Mouse (Mus musculus) myocyte (in vitro differentiated cells): ENCODE results near the gene Psmd11. TPM values are rescaled to one million over a fixed set of nuclear protein-coding genes. Genes with fewer than 3 reads are reported as not detected.
"Not testable (repeated sequence)": the region's sequence is repeated elsewhere in the genome, so short reads cannot be mapped to it uniquely, and the experiment has no call there.

Experiments used
- H3K27me3 ChIP-seq: one replicate; pipeline ENCODE4 v1.6.1; 2011; ENCODE audit not compliant: control insufficient read depth, insufficient read depth, insufficient read length
- H3K36me3 ChIP-seq: one replicate; pipeline ENCODE4 v1.6.1; 2011; ENCODE audit not compliant: control insufficient read depth, insufficient read depth
- H3K4me2 ChIP-seq: one replicate; pipeline ENCODE4 v1.6.1; 2011; ENCODE audit warnings: low read depth, control low read depth
- H3K4me3 ChIP-seq: one replicate; pipeline ENCODE4 v1.5.1; 2011; ENCODE audit warnings: mild to moderate bottlenecking, control low read depth, moderate library complexity
- H3K79me2 ChIP-seq: one replicate; pipeline ENCODE4 v1.6.1; 2011; ENCODE audit not compliant: control insufficient read depth, insufficient read depth
- H3ac ChIP-seq: one replicate; pipeline ENCODE4 v1.6.1; 2011; ENCODE audit not compliant: control insufficient read depth, insufficient read length
- CEBPB ChIP-seq: IDR thresholded peaks from 2 replicates; pipeline ENCODE4 v1.6.1; 2011; ENCODE audit warnings: mild to moderate bottlenecking, moderate library complexity; ENCODE audit not compliant: poor library complexity, insufficient read depth, severe bottlenecking
- E2F4 ChIP-seq: IDR thresholded peaks from one replicate; pipeline ENCODE4 v1.6.1; 2011; ENCODE audit warnings: mild to moderate bottlenecking, control low read depth, moderate library complexity; ENCODE audit not compliant: insufficient read depth
- MAX ChIP-seq: IDR thresholded peaks from one replicate; pipeline ENCODE4 v1.6.1; 2011; ENCODE audit warnings: low read depth, mild to moderate bottlenecking, control low read depth
- MYOD1 ChIP-seq, 3 experiments: IDR thresholded peaks; one replicate each; pipeline ENCODE4 v1.6.1; 2011; ENCODE audit warnings: control low read depth in 2 of 3, low read depth in 2 of 3, mild to moderate bottlenecking in 2 of 3, moderate library complexity in 1 of 3; ENCODE audit not compliant: insufficient read length in 2 of 3, control insufficient read depth in 1 of 3
- MYOG ChIP-seq, 3 experiments: IDR thresholded peaks; one replicate each; pipeline ENCODE4 v1.6.1; 2011; ENCODE audit warnings: control low read depth in 2 of 3, low read depth in 2 of 3, mild to moderate bottlenecking in 2 of 3; ENCODE audit not compliant: insufficient read length in 2 of 3, control insufficient read depth in 1 of 3, insufficient read depth in 1 of 3
- POLR2A ChIP-seq: IDR thresholded peaks from one replicate; pipeline ENCODE4 v1.6.1; 2011; ENCODE audit warnings: low read depth, mild to moderate bottlenecking, control low read depth, moderate library complexity; ENCODE audit not compliant: insufficient read length
- POLR2AphosphoS2 ChIP-seq: IDR thresholded peaks from one replicate; pipeline ENCODE4 v1.6.1; 2011; ENCODE audit warnings: low read depth, control low read depth; ENCODE audit not compliant: insufficient read length
- REST ChIP-seq: IDR thresholded peaks from one replicate; pipeline ENCODE4 v1.6.1; 2011; ENCODE audit warnings: mild to moderate bottlenecking, control low read depth, moderate library complexity; ENCODE audit not compliant: insufficient read depth, insufficient read length
- SRF ChIP-seq: IDR thresholded peaks from one replicate; pipeline ENCODE4 v1.6.1; 2011; ENCODE audit warnings: low read depth; ENCODE audit not compliant: control insufficient read depth, insufficient read length
- TCF12 ChIP-seq: IDR thresholded peaks from one replicate; pipeline ENCODE4 v1.6.1; 2011; ENCODE audit warnings: mild to moderate bottlenecking, control low read depth; ENCODE audit not compliant: poor library complexity, insufficient read depth, severe bottlenecking
- TCF3 ChIP-seq: IDR thresholded peaks from one replicate; pipeline ENCODE4 v1.6.1; 2011; ENCODE audit warnings: low read depth, control low read depth; ENCODE audit not compliant: insufficient read length
- USF1 ChIP-seq: IDR thresholded peaks from one replicate; pipeline ENCODE4 v1.6.1; 2011; ENCODE audit warnings: low read depth, mild to moderate bottlenecking, control low read depth, moderate library complexity
- polyA plus RNA-seq: library from polyadenylated mRNA; unstranded; fragments of >200 nt; fragmentation: generic; extraction: Trizol; gene quantifications from one replicate; pipeline ENCODE4 v1.2.1, GENCODE M21; 2012; ENCODE audit warnings: missing spikeins

The Psmd11 gene
- polyA plus RNA-seq, 1 experiment = 74.9 TPM

DNA sequence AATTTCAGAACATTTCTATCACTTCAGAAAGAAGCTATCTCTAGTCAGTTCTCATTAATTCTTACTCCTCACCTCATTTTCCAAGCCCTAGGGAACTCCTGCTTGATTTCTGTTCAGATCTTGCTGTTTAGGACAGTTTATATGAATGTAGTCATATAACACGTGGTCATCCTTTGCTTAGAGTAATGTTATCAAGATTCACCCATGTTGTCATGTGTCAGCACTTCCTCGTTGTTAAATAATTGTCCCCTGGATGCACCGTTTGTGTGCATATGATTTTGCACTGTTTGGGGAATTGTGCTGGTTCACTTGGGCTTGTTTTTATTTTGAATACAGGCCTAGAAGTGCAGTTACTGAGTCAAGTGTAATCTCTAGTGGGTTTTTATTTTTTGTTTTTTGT is 23.8 kb downstream of the Psmd11 start:
- no peak for TF ChIP-seq CEBPB
- TF ChIP-seq MYOG (IDR thresholded peaks at IDR 0.05; ENCODE audit: control insufficient read depth in 1 of 3, insufficient read depth in 1 of 3, insufficient read length in 2 of 3, low read depth in 2 of 3) = no peak
- Histone ChIP-seq H3K27me3 (no peaks in the 10 kb centered on the region), H3K36me3 (peaks cover 51% of the 10 kb centered on the region), H3K4me3 (no peak overlapping the region), H3ac (no peak overlapping the region), H3K79me2 (peaks cover 33% of the 10 kb centered on the region), H3K4me2 (no peak overlapping the region)

DNA sequence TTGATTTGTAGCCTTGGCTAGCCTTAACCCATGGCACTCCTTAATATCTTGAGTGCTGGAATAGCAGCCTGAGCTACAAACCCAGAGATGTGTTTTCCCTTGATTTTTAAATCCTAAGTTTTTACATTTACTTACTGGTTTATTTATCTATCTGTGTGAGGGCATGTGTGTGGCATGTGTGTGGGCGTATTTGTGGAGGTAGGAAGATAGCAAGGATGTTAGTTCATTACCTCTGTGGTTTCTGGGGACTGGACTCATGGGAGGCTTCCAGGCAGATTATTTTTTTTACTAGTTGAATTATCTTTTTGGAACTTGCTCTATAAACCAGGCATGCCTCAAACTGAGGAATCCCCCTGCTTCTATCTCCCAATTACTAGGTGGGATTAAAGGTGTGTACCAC is 24.8 kb downstream of the Psmd11 start:
- Histone ChIP-seq H3K36me3 (peaks cover 50% of the 10 kb centered on the region), H3K79me2 (peaks cover 28% of the 10 kb centered on the region), H3K4me2 (no peak overlapping the region), H3ac (no peak overlapping the region), H3K4me3 (no peak overlapping the region), H3K27me3 (no peaks in the 10 kb centered on the region)
- TF ChIP-seq MAX = no peak
- TF ChIP-seq REST = no peak
- no peak for TF ChIP-seq MYOD1 (IDR thresholded peaks at IDR 0.05; ENCODE audit: control insufficient read depth in 1 of 3, insufficient read length in 2 of 3, low read depth in 2 of 3)

DNA sequence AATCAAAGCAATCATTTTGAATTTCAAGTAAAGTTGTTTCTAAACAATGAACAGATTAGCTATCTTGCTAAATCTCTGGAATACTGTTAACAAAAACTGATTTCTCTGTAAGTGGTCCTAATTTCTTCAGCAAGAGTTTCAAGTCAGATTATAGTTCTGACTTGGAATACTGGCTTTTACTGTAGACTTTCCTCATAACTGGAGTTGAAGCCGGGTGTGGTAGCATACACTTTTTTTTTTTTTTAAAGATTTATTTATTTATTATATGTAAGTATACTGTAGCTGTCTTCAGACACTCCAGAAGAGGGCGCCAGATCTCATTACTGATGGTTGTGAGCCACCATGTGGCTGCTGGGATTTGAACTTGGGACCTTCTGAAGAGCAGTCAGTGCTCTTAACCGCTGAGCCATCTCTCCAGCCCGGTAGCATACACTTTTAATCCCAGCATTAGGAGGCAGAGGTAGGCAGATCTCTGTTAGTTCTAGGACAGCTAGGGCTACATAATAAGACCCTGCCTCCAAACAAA is 35.3 kb downstream of the Psmd11 start:
- H3K27me3 ChIP-seq, H3K4me3 ChIP-seq, H3K4me2 ChIP-seq, H3ac ChIP-seq, H3K79me2 ChIP-seq: not testable (repeated sequence)
- H3K36me3 ChIP-seq = peaks cover 77% of the 10 kb centered on the region

DNA sequence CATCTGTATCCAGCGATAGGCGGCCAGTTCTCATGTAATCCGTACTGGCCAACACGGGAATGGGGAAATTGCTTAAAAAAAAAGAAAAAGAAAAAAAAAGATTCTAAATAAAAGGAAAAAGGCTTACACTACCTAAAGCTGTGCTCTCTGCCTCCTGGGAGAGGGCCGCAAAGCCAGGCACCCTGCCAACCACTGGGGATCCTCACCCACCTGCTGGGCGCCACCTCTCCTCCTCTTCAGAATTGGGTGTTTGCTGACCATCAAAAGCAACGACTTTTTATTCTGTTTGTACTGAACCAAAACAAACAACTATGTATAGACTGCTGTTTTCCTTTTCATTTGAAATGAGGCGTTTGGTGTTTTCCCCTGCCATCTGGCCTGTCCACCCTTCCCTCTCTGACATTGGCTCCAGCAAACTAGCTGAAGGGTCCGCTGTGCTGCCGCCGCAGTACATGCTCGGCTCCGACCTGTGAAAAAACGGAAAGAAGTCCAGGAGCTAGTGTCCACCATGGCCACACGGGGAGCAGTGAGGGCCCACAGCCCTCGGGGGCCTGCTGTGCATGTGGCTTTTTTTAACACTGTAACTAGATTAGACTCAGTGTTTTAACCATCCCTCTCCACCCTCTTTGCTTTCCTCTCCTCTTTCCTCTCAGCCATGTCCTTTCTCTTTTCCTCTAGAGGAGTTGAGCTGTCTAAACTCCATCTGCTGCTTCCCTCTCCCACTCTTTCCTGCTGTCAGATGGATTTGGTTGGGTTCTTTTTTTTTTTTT is 43.6 kb downstream of the Psmd11 start:
- no peak for TF ChIP-seq POLR2A
- TF ChIP-seq E2F4 = no peak
- no peak for TF ChIP-seq REST
- TF ChIP-seq MYOD1 (IDR thresholded peaks at IDR 0.05; ENCODE audit: control insufficient read depth in 1 of 3, insufficient read length in 2 of 3, low read depth in 2 of 3) = no peak
- no peak for TF ChIP-seq USF1
- TF ChIP-seq CEBPB = no peak
- TF ChIP-seq MYOG (IDR thresholded peaks at IDR 0.05; ENCODE audit: control insufficient read depth in 1 of 3, insufficient read depth in 1 of 3, insufficient read length in 2 of 3, low read depth in 2 of 3) = no peak
- TF ChIP-seq POLR2AphosphoS2 = no peak
- TF ChIP-seq TCF12 = no peak
- TF ChIP-seq SRF = no peak
- TF ChIP-seq TCF3 = no peak
- no peak for TF ChIP-seq MAX
- Histone ChIP-seq H3K4me3 (no peak overlapping the region), H3K4me2 (no peak overlapping the region), H3K79me2 (no peaks in the 10 kb centered on the region), H3K27me3 (no peaks in the 10 kb centered on the region), H3ac (no peak overlapping the region), H3K36me3 (peaks cover 44% of the 10 kb centered on the region)

DNA sequence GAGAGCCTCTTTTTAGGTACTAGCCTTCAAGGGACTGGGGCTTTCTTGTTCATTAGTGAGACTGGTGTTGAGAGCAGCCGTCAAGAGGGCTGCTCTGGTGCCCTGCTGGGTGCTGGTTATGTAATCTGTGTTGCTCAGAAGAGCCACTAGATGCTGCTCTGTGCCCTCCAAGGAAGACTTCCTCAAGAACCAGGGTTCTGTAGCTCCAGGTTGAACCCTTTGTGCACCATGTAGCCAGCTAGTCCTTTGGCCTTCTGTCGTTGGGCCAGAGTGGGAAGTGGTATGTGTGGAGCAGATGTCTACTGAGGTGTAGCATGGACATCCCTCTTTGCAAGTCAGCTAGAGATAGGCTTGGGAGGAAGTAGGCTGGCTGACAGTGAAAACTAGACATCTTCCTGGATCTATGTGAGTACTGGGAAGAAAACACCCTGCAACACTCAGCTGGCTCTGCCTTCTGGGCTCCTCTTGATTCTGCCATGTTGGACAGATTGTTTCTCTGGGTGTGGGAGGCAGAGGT is 45.8 kb downstream of the Psmd11 start:
- Histone ChIP-seq H3K36me3 (peaks cover 23% of the 10 kb centered on the region), H3K27me3 (no peaks in the 10 kb centered on the region), H3K4me2 (no peak overlapping the region), H3K79me2 (peaks cover 20% of the 10 kb centered on the region), H3K4me3 (no peak overlapping the region), H3ac (no peak overlapping the region)
- TF ChIP-seq TCF12 (no peak), MYOD1 (IDR thresholded peaks at IDR 0.05; ENCODE audit: control insufficient read depth in 1 of 3, insufficient read length in 2 of 3, low read depth in 2 of 3) (no peak), E2F4 (no peak), POLR2A (no peak), MYOG (IDR thresholded peaks at IDR 0.05; ENCODE audit: control insufficient read depth in 1 of 3, insufficient read depth in 1 of 3, insufficient read length in 2 of 3, low read depth in 2 of 3) (no peak), MAX (no peak), POLR2AphosphoS2 (peak; percentile 10), TCF3 (no peak), USF1 (no peak)
